Mouse (Mus musculus): ENCODE measurements around the gene Tenm2. TPM values are rescaled to one million over a fixed set of nuclear protein-coding genes. Genes with fewer than 3 reads are reported as not detected.

Gene Tenm2
- polyA plus RNA-seq, 1 experiment from 2014 or later = 1.5 TPM

GRCm38 (mm10) chr11:36039825-36040224, 1195.9 kb downstream of the Tenm2 start:
- Histone ChIP-seq H3K27me3 (ENCODE audit: control insufficient read depth, insufficient read depth, low read length) (no peaks in the 10 kb centered on the region), H3K4me2 (ENCODE audit: low read depth, low read length) (no peak overlapping the region)

DNA sequence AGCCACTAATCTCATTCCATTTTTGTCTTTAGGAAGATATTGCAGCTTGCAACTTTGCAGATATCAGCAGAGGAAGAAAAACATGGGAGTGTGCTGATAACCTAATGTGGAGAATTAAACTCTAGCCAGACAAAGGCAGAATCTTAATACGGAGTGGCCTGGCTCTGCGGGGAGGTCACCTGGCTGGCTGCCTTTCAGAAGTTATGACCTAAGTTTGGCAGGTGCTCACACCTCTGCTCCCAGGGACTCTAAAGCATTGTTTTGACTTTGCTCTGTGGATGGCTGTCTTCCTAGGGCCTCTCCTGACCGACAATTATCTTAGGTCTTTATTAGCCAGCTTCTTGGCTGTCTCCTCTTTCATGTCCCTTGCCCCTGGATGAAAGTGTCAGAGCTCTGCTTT, 1197.4 kb downstream of the Tenm2 start:
- no peak overlapping the region for H3K4me3 ChIP-seq (ENCODE audit: low read depth, low read length)
- H3K4me1 ChIP-seq (ENCODE audit: control insufficient read depth, insufficient read depth, low read length) = no peaks in the 10 kb centered on the region; the same call in 1 of the 2 replicates
- no peak for ATAC-seq (replicated peaks; ENCODE audit: insufficient number of reproducible peaks, low FRiP score, low TSS enrichment, low read depth)
- no peak overlapping the region for H3K4me2 ChIP-seq (ENCODE audit: low read depth, low read length)
- no peak overlapping the region for H3K9ac ChIP-seq (replicated peaks; ENCODE audit: low read length)
- no peak for DNase-seq (ENCODE audit: low spot score)
- H3K36me3 ChIP-seq (replicated peaks; ENCODE audit: control insufficient read depth, insufficient read depth, low read depth, low read length) = no peaks in the 10 kb centered on the region
- no peak overlapping the region for H3K27ac ChIP-seq (replicated peaks; ENCODE audit: low read depth, low read length)
- no peaks in the 10 kb centered on the region for H3K27me3 ChIP-seq (ENCODE audit: control insufficient read depth, insufficient read depth, low read length)
- 70% methylated on average over 3 of the region's 3 CpGs for WGBS
- H3K9me3 ChIP-seq (replicated peaks; ENCODE audit: control insufficient read depth, low read length) = no peaks in the 10 kb centered on the region

More at GRCm38 (mm10) chr11:36039825-36040224, 1195.9 kb downstream of the Tenm2 start:
- 78% methylated on average over 10 of the region's 10 CpGs for WGBS
- no peak overlapping the region for H3K4me3 ChIP-seq (ENCODE audit: low read depth, low read length)
- ATAC-seq (replicated peaks; ENCODE audit: insufficient number of reproducible peaks, low FRiP score, low TSS enrichment, low read depth) (no peak), DNase-seq (ENCODE audit: low spot score) (no peak)
- H3K36me3 ChIP-seq (replicated peaks; ENCODE audit: control insufficient read depth, insufficient read depth, low read depth, low read length) = no peaks in the 10 kb centered on the region
- no peaks in the 10 kb centered on the region for H3K9me3 ChIP-seq (replicated peaks; ENCODE audit: control insufficient read depth, low read length)
- H3K27ac ChIP-seq (replicated peaks; ENCODE audit: low read depth, low read length) = no peak overlapping the region
- no peaks in the 10 kb centered on the region; the same call in 1 of the 2 replicates for H3K4me1 ChIP-seq (ENCODE audit: control insufficient read depth, insufficient read depth, low read length)
- H3K9ac ChIP-seq (replicated peaks; ENCODE audit: low read length) = no peak overlapping the region

DNA sequence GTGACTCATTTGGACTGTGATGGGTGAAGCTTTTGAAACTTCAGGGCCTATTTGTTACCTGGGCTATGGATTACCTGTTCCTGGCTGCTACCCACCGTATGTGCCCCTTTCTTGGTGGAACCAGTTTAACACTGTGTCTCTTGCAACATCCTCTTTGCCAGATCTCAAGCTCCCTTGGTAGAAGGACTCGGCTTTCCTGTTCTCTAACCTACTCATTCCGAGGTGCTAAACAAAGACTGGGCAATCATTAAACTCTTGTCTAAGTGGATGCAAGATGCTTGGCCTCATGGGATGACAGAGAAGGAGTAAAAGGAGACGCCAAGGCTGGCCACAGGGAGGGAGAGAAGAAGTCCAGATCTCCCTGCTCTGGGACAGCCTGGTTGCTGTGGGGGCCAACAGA, 1198.5 kb downstream of the Tenm2 start:
- H3K4me3 ChIP-seq (ENCODE audit: low read depth, low read length) = no peak overlapping the region
- ATAC-seq (replicated peaks; ENCODE audit: insufficient number of reproducible peaks, low FRiP score, low TSS enrichment, low read depth) (no peak), DNase-seq (ENCODE audit: low spot score) (no peak)
- H3K9ac ChIP-seq (replicated peaks; ENCODE audit: low read length) = no peak overlapping the region
- H3K27me3 ChIP-seq (ENCODE audit: control insufficient read depth, insufficient read depth, low read length) = no peaks in the 10 kb centered on the region
- no peak overlapping the region for H3K4me2 ChIP-seq (ENCODE audit: low read depth, low read length)
- H3K27ac ChIP-seq (replicated peaks; ENCODE audit: low read depth, low read length) = no peak overlapping the region
- no peaks in the 10 kb centered on the region for H3K9me3 ChIP-seq (replicated peaks; ENCODE audit: control insufficient read depth, low read length)
- H3K36me3 ChIP-seq (replicated peaks; ENCODE audit: control insufficient read depth, insufficient read depth, low read depth, low read length) = no peaks in the 10 kb centered on the region
- no peaks in the 10 kb centered on the region; the same call in 1 of the 2 replicates for H3K4me1 ChIP-seq (ENCODE audit: control insufficient read depth, insufficient read depth, low read length)
- WGBS = 59% methylated on average over 4 of the region's 4 CpGs

GRCm38 (mm10) chr11:36036061-36036695, 1199.6 kb downstream of the Tenm2 start:
- H3K4me2 ChIP-seq (ENCODE audit: low read depth, low read length) = no peak overlapping the region
- H3K9ac ChIP-seq (replicated peaks; ENCODE audit: low read length) = no peak overlapping the region
- 53% methylated on average over 7 of the region's 7 CpGs for WGBS
- no peaks in the 10 kb centered on the region for H3K36me3 ChIP-seq (replicated peaks; ENCODE audit: control insufficient read depth, insufficient read depth, low read depth, low read length)
- no peak overlapping the region for H3K27ac ChIP-seq (replicated peaks; ENCODE audit: low read depth, low read length)
- ATAC-seq (replicated peaks; ENCODE audit: insufficient number of reproducible peaks, low FRiP score, low TSS enrichment, low read depth) (0 out of 2 replicates have a peak, but pooled peaks have one; percentile 26), DNase-seq (ENCODE audit: low spot score) (peak; percentile 33)
- H3K9me3 ChIP-seq (replicated peaks; ENCODE audit: control insufficient read depth, low read length) = no peaks in the 10 kb centered on the region
- no peak overlapping the region for H3K4me3 ChIP-seq (ENCODE audit: low read depth, low read length)
- H3K4me1 ChIP-seq (ENCODE audit: control insufficient read depth, insufficient read depth, low read length) = no peaks in the 10 kb centered on the region; the same call in 1 of the 2 replicates
- no peaks in the 10 kb centered on the region for H3K27me3 ChIP-seq (ENCODE audit: control insufficient read depth, insufficient read depth, low read length)

- Histone ChIP-seq H3K9ac (replicated peaks; ENCODE audit: low read length) (no peak overlapping the region), H3K4me2 (ENCODE audit: low read depth, low read length) (no peak overlapping the region), H3K27ac (replicated peaks; ENCODE audit: low read depth, low read length) (no peak overlapping the region), H3K36me3 (replicated peaks; ENCODE audit: control insufficient read depth, insufficient read depth, low read depth, low read length) (no peaks in the 10 kb centered on the region), H3K27me3 (ENCODE audit: control insufficient read depth, insufficient read depth, low read length) (no peaks in the 10 kb centered on the region), H3K4me3 (ENCODE audit: low read depth, low read length) (no peak overlapping the region), H3K4me1 (ENCODE audit: control insufficient read depth, insufficient read depth, low read length) (peaks cover 4% of the 10 kb centered on the region), H3K9me3 (replicated peaks; ENCODE audit: control insufficient read depth, low read length) (no peaks in the 10 kb centered on the region)
- 24% methylated on average over 9 of the region's 9 CpGs for WGBS
- no peak for ATAC-seq (replicated peaks; ENCODE audit: insufficient number of reproducible peaks, low FRiP score, low TSS enrichment, low read depth)
- DNase-seq (ENCODE audit: low spot score) = no peak
These were observed 1204.0 kb downstream of the Tenm2 start for GRCm38 (mm10) chr11:36031751-36032150.

DNA sequence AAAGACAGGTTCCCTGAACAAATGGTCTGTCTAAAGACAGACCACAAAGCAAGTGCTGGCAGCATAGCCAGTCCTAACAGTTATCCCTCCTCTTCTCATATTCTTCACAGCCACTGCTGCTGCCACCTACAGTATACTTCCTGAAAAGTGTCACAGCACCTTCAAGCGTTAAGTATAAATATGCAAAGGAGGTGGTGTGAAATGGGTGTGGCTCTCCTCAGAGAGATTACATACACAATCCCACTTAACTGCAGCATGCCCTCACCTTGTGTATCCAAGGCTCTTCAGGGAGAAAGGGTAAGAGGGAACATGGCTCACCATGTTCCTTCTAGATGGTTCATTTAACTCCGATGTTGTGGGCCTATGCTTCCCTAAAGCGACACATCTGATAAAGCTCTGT, 1215.8 kb downstream of the Tenm2 start:
- Histone ChIP-seq H3K4me2 (ENCODE audit: low read depth, low read length) (no peak overlapping the region), H3K4me1 (ENCODE audit: control insufficient read depth, insufficient read depth, low read length) (no peaks in the 10 kb centered on the region), H3K36me3 (replicated peaks; ENCODE audit: control insufficient read depth, insufficient read depth, low read depth, low read length) (no peaks in the 10 kb centered on the region), H3K27ac (replicated peaks; ENCODE audit: low read depth, low read length) (no peak overlapping the region), H3K9me3 (replicated peaks; ENCODE audit: control insufficient read depth, low read length) (no peaks in the 10 kb centered on the region), H3K4me3 (ENCODE audit: low read depth, low read length) (no peak overlapping the region), H3K27me3 (ENCODE audit: control insufficient read depth, insufficient read depth, low read length) (no peaks in the 10 kb centered on the region), H3K9ac (replicated peaks; ENCODE audit: low read length) (no peak overlapping the region)
- DNase-seq (ENCODE audit: low spot score) (no peak), ATAC-seq (replicated peaks; ENCODE audit: insufficient number of reproducible peaks, low FRiP score, low TSS enrichment, low read depth) (no peak)
- WGBS = 66% methylated on average over 3 of the region's 3 CpGs

GRCm38 (mm10) chr11:36013179-36013578, 1222.6 kb downstream of the Tenm2 start:
- no peak overlapping the region for H3K4me3 ChIP-seq (ENCODE audit: low read depth, low read length)
- no peak overlapping the region for H3K9ac ChIP-seq (replicated peaks; ENCODE audit: low read length)
- H3K27me3 ChIP-seq (ENCODE audit: control insufficient read depth, insufficient read depth, low read length) = no peaks in the 10 kb centered on the region
- no peak for ATAC-seq (replicated peaks; ENCODE audit: insufficient number of reproducible peaks, low FRiP score, low TSS enrichment, low read depth)
- no peaks in the 10 kb centered on the region for H3K36me3 ChIP-seq (replicated peaks; ENCODE audit: control insufficient read depth, insufficient read depth, low read depth, low read length)
- H3K27ac ChIP-seq (replicated peaks; ENCODE audit: low read depth, low read length) = no peak overlapping the region
- no peaks in the 10 kb centered on the region for H3K9me3 ChIP-seq (replicated peaks; ENCODE audit: control insufficient read depth, low read length)
- DNase-seq (ENCODE audit: low spot score) = no peak
- no peaks in the 10 kb centered on the region for H3K4me1 ChIP-seq (ENCODE audit: control insufficient read depth, insufficient read depth, low read length)
- 71% methylated on average over 4 of the region's 4 CpGs for WGBS
- no peak overlapping the region for H3K4me2 ChIP-seq (ENCODE audit: low read depth, low read length)

GRCm38 (mm10) chr11:36009281-36010208, 1226.2 kb downstream of the Tenm2 start:
- Histone ChIP-seq H3K27ac (replicated peaks; ENCODE audit: low read depth, low read length) (no peak overlapping the region), H3K4me1 (ENCODE audit: control insufficient read depth, insufficient read depth, low read length) (no peaks in the 10 kb centered on the region), H3K36me3 (replicated peaks; ENCODE audit: control insufficient read depth, insufficient read depth, low read depth, low read length) (no peaks in the 10 kb centered on the region), H3K4me2 (ENCODE audit: low read depth, low read length) (no peak overlapping the region), H3K4me3 (ENCODE audit: low read depth, low read length) (no peak overlapping the region), H3K27me3 (ENCODE audit: control insufficient read depth, insufficient read depth, low read length) (no peaks in the 10 kb centered on the region), H3K9ac (replicated peaks; ENCODE audit: low read length) (no peak overlapping the region), H3K9me3 (replicated peaks; ENCODE audit: control insufficient read depth, low read length) (no peaks in the 10 kb centered on the region)
- ATAC-seq (replicated peaks; ENCODE audit: insufficient number of reproducible peaks, low FRiP score, low TSS enrichment, low read depth) (peak; percentile 84), DNase-seq (ENCODE audit: low spot score) (no peak)
- WGBS = 51% methylated on average over 11 of the region's 11 CpGs
